Mouse (Mus musculus) liver, adult 2 months (tissue): ENCODE measurements around the gene Nvl.

Experiments used
- CTCF ChIP-seq: fragments of 200-500 bp; IDR thresholded peaks from 2 replicates; pipeline ENCODE4 v1.5.1; 2011; ENCODE audit warnings: low read depth, low read length, control low read depth
- POLR2A ChIP-seq: fragments of 200-500 bp; IDR thresholded peaks from 2 replicates; pipeline ENCODE4 v1.6.1; 2011; ENCODE audit warnings: low read length, control low read depth; ENCODE audit not compliant: insufficient read depth; ENCODE audit errors: extremely low read depth

DNA sequence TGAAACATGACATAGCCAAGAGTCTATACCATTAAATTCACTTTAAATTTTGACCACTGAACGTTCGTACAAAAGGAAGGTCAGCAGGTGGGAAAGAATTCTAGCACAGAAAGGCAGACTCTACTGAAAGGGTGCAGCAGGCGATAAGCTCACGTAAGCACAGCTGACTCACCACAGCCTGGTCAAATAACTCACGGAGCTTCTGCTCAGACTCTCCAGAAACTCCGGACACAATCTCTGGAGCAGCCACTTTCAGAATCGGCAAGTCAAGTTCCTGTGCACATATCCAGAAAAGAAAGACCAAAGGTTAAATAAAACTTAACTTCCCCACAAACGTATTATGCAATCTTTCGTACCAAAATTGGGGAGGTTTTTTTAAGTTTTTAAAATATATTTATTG is 17.2 kb downstream of the Nvl start:
- TF ChIP-seq CTCF (no peak), POLR2A (no peak)
